Mouse (Mus musculus) ES-E14 (cell line): ENCODE results near the gene Cd300e. TPM values are rescaled to one million over a fixed set of nuclear protein-coding genes. Genes with fewer than 3 reads are reported as not detected.

Source experiments
- DNase-seq: peaks from one replicate; pipeline ENCODE4 v3.0.0-alpha.2; 2013; ENCODE audit warnings: low read depth, low spot score
- H3K27ac ChIP-seq: 2 replicates; pipeline ENCODE4 v1.5.1; 2012; ENCODE audit warnings: low read depth, mild to moderate bottlenecking, low read length, moderate library complexity, mixed read lengths; ENCODE audit not compliant: poor library complexity, insufficient read depth, severe bottlenecking
- H3K36me3 ChIP-seq: 2 replicates; pipeline ENCODE4 v1.6.1; 2012; ENCODE audit warnings: mild to moderate bottlenecking, low read length, moderate library complexity, mixed read lengths; ENCODE audit not compliant: control insufficient read depth, poor library complexity, insufficient read depth, severe bottlenecking
- H3K4me1 ChIP-seq, 2 experiments: fragments of 150-350 bp in 1 of 2; sonication (generic) in 1 of 2; 2 replicates each; pipeline ENCODE4 v1.6.1; 2012; ENCODE audit warnings: low read length in 2 of 2, mild to moderate bottlenecking in 1 of 2, mixed read lengths in 1 of 2; ENCODE audit not compliant: control insufficient read depth in 2 of 2, insufficient read depth in 2 of 2, poor library complexity in 1 of 2
- H3K4me3 ChIP-seq, 2 experiments: fragments of 150-350 bp in 1 of 2; sonication (generic) in 1 of 2; 2 replicates each; pipeline ENCODE4 v1.5.1; 2012; ENCODE audit warnings: low read length in 2 of 2, low read depth in 1 of 2, mild to moderate bottlenecking in 1 of 2, mixed read lengths in 1 of 2; ENCODE audit not compliant: insufficient read depth in 1 of 2, poor library complexity in 1 of 2, severe bottlenecking in 1 of 2
- H3K9ac ChIP-seq: 2 replicates; pipeline ENCODE4 v1.6.1; 2012; ENCODE audit warnings: low read depth, mild to moderate bottlenecking, low read length, mixed read lengths; ENCODE audit not compliant: poor library complexity, insufficient read depth, severe bottlenecking
- H3K9me3 ChIP-seq: fragments of 150-350 bp; sonication (generic); 2 replicates; pipeline ENCODE4 v1.6.1; 2012; ENCODE audit warnings: low read depth, mild to moderate bottlenecking, low read length; ENCODE audit not compliant: control insufficient read depth, insufficient read depth
- CHD2 ChIP-seq: IDR thresholded peaks from 2 replicates; pipeline ENCODE4 v1.6.1; 2014; ENCODE audit warnings: mild to moderate bottlenecking, low read depth, low read length, inconsistent platforms
- HCFC1 ChIP-seq: IDR thresholded peaks from 2 replicates; pipeline ENCODE4 v1.6.1; 2012; ENCODE audit warnings: low read length, inconsistent platforms, borderline replicate concordance; ENCODE audit not compliant: insufficient read depth
- MAFK ChIP-seq: IDR thresholded peaks from 2 replicates; pipeline ENCODE4 v1.6.1; 2014; ENCODE audit warnings: mild to moderate bottlenecking, low read depth, low read length, inconsistent platforms; ENCODE audit not compliant: insufficient read depth
- ZC3H11A ChIP-seq: IDR thresholded peaks from 2 replicates; pipeline ENCODE4 v1.6.1; 2012; ENCODE audit warnings: low read depth, mild to moderate bottlenecking, inconsistent platforms, low read length, borderline replicate concordance
- ZNF384 ChIP-seq: IDR thresholded peaks from 2 replicates; pipeline ENCODE4 v1.6.1; 2012; ENCODE audit warnings: low read depth, low read length, inconsistent platforms
- in situ Hi-C, 2 experiments: fragments of 600-800 bp; cut with MboI; formaldehyde crosslinking; loops; one replicate each; pipeline ENCODE4 v1.15.1; 2025; ENCODE audit warnings: low sequenced_read_pairs in 2 of 2, inconsistent platforms in 1 of 2; ENCODE audit not compliant: unreplicated experiment in 2 of 2
- total RNA-seq: library from RNA; depleted of rRNA; stranded (reverse); fragments of 300-350 nt; gene quantifications from 2 replicates; pipeline ENCODE4 v1.2.3, GENCODE M21; 2012

Cd300e gene
- total RNA-seq, 1 experiment: 0.09 TPM

DNA sequence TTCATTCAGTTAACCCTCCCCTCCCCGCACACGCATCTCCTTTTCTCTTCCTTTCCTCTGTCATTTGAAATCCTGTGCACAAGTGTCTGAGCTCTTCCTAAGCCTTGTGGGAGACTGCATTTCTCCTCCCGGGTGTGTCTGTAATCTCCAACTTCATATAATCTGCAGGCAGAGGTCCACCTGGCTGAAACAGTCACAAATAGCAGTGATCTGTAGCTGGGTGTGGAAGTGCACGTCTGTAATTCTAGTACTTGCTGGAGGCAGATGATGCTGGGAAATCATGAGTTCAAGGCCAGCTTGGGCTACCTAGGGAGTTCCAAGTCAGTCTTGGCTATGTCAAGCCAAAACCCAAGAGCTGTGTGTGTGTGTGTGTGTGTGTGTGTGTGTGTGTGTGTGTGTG lies 30.2 kb upstream of the Cd300e start:
- Histone ChIP-seq H3K4me1 (peaks cover 2 to 7% of the 10 kb centered on the region in 2 experiments; a peak in 3 of 4 replicates), H3K36me3 (no peaks in the 10 kb centered on the region), H3K9me3 (0 out of 2 replicates have a peak, but pooled peaks cover 3% of the 10 kb centered on the region), H3K4me3 (no peak overlapping the region; a peak in 1 of 4 replicates), H3K9ac (no peak overlapping the region), H3K27ac (no peak overlapping the region)
- in situ Hi-C loops: loop anchor here in 1 of 2 experiments (5.0 kb wide), 1 partner anchor 60 kb away; no protein-coding TSS in a partner anchor
- no peak for DNase-seq
- TF ChIP-seq ZNF384 (no peak), MAFK (no peak), HCFC1 (no peak), CHD2 (no peak), ZC3H11A (no peak)

DNA sequence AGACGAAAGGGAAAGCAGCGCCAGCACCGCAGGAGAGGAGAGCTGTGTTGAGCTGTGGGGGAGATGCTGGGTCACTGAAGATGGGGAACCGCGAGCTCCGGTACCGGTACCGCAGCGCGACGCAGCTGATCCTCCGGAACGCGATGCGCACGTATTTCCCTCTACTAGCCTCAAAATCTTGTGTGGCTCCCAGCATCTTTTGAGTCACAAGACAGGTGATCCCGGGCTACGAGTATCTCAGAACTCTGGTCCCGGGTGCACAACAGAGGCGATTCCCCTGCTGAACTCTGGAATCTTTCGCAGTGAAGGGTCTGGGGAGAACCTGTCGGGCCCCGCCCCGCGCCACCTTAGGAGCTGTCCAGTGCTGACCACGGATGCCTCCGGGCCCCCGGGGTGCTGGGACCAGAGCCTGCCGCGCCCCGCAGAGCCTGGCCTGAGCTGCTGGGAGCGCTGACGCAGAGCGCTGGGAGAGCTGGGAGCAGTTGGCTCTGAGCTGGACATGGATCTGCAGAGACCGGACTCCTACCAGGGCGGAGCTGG lies 29.5 kb upstream of the Cd300e start, which contains the start of gene Rab37:
Gene Rab37, plus strand, starts transcription at position 70 of the 540 bp plus-strand sequence.
- H3K4me3 ChIP-seq: peak within 1 kb of the TSS; percentile 6 to 44
- no peak within 1 kb of the TSS for H3K9ac ChIP-seq

DNA sequence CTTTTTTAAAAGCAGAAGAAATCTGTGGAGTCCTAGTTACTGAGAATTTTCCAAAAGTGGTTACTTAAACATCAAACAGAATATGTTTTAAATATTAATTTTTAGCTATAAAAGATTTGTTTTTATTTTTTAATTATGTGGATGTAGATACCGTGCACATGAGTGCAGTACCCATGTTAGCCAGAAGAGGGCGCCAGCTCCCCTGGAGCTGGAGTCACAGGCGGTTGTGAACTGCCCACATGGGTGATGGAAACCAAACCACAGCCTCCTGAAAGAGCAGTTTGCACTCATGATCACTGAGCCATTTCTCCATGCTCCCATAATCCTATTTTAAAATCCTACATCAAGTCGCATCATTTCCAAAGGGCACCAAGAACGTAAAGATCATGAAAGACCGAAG lies 27.9 kb upstream of the Cd300e start:
- in situ Hi-C loops: loop anchor here in 1 of 2 experiments (5.0 kb wide), 1 partner anchor 62 kb away; no protein-coding TSS in a partner anchor
- 0 out of 2 replicates have a peak, but pooled peaks cover 3% of the 10 kb centered on the region for H3K9me3 ChIP-seq
- no peak for TF ChIP-seq ZNF384
- peak; percentile 59; the same call in 1 of the 2 replicates for TF ChIP-seq ZC3H11A
- no peak for TF ChIP-seq MAFK
- no peaks in the 10 kb centered on the region for H3K36me3 ChIP-seq
- DNase-seq: no peak
- H3K4me1 ChIP-seq: peaks cover 0 to 4% of the 10 kb centered on the region in 2 experiments; a peak in 2 of 4 replicates
- H3K9ac ChIP-seq: no peak overlapping the region
- no peak overlapping the region for H3K4me3 ChIP-seq
- no peak overlapping the region for H3K27ac ChIP-seq

More for the DNA sequence above, 29.5 kb upstream of the Cd300e start, which contains the start of gene Rab37:
- in situ Hi-C loops: loop anchor here in 1 of 2 experiments (5.0 kb wide), 1 partner anchor 61 kb away; no protein-coding TSS in a partner anchor
- H3K4me1 ChIP-seq: peaks cover 2% of the 10 kb centered on the region in 2 experiments; a peak in 2 of 4 replicates
- no peak within 1 kb of the TSS for H3K27ac ChIP-seq
- 0 out of 2 replicates have a peak, but pooled peaks cover 3% of the 10 kb centered on the region for H3K9me3 ChIP-seq
- DNase-seq: no peak
- TF ChIP-seq ZC3H11A: no peak
- no peak for TF ChIP-seq HCFC1
- no peak for TF ChIP-seq CHD2
- TF ChIP-seq ZNF384: no peak
- no peaks in the 10 kb centered on the region for H3K36me3 ChIP-seq

DNA sequence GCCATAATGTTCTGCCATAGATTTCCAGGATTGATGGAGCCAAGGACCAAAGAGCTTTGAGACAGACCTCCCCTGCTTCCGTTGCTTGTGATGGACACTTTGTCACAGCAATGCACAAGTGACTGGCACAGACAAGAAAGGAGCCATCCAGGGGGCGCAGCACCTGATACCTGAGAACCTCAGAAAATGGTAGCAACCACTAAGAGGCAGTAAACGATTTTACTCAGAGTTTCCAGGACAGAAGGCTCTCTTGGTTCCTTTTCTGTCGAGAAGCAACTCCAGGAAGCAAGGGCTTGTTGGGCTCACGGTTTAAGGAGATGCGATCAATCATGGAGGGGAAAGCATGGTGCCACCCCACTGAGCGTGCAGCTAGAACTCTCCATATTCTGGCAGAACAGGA lies 24.2 kb upstream of the Cd300e start:
- no peak for DNase-seq
- Histone ChIP-seq H3K36me3 (no peaks in the 10 kb centered on the region), H3K9ac (no peak overlapping the region), H3K4me3 (no peak overlapping the region), H3K9me3 (no peaks in the 10 kb centered on the region), H3K4me1 (peaks cover 0 to 2% of the 10 kb centered on the region in 2 experiments; a peak in 2 of 4 replicates), H3K27ac (no peak overlapping the region)
- TF ChIP-seq ZNF384 (no peak), HCFC1 (no peak), ZC3H11A (no peak), CHD2 (no peak)
- in situ Hi-C loops: no loop called here
